Mouse (Mus musculus) bone marrow, adult 2 months (tissue): Measurements from ENCODE around the gene Tomm20.

ENCODE experiments used
- CTCF ChIP-seq: fragments of 200-500 bp; IDR thresholded peaks from 2 replicates; pipeline ENCODE4 v1.5.1; 2011; ENCODE audit warnings: low read length, control low read depth; ENCODE audit not compliant: control insufficient read depth, insufficient read depth
- POLR2A ChIP-seq: fragments of 200-500 bp; IDR thresholded peaks from 2 replicates; pipeline ENCODE4 v1.6.1; 2011; ENCODE audit warnings: low read depth, mild to moderate bottlenecking, control low read depth, low read length, borderline replicate concordance; ENCODE audit not compliant: control insufficient read depth

- TF ChIP-seq CTCF: no peak
- TF ChIP-seq POLR2A: no peak
These were observed 23.9 kb upstream of the Tomm20 start for GRCm38 (mm10) chr8:126969546-126969945.
